Comparison of ENCODE assay signal across 20 mouse cellular contexts in genomic region chr19:60905477-60905876, GRCm38 (mm10).
"Had no signal": no experiment of that assay in that cellular context is flagged by ENCODE, and none has a peak within 500 bp of the region (broad histone marks: within the 10 kb centered on the region; RNA-seq: fewer than 3 reads in every experiment).

No protein-coding gene starts in this region.

- H3K4me3 ChIP-seq: megakaryocyte, embryonic 14.5 days; midbrain, embryonic 10.5 days; midbrain, embryonic 12.5 days; myocyte; neural tube, embryonic 13.5 days; neural tube, embryonic 15.5 days had no signal

- ATAC-seq: midbrain, embryonic 16.5 days had no signal

- H3K27ac ChIP-seq: midbrain, embryonic 10.5 days; midbrain, embryonic 12.5 days; neural tube, embryonic 13.5 days; neural tube, embryonic 15.5 days had no signal

- H3K4me1 ChIP-seq: midbrain, embryonic 10.5 days; midbrain, embryonic 12.5 days; neural tube, embryonic 13.5 days; neural tube, embryonic 15.5 days had no signal

- H3K9me3 ChIP-seq: midbrain, embryonic 10.5 days; midbrain, embryonic 12.5 days; neural tube, embryonic 13.5 days; neural tube, embryonic 15.5 days had no signal

- DNase-seq: lung, adult 18-20 months; lung, embryonic 14.5 days; lung, postnatal 10 days; lung, postnatal 4 days; midbrain, embryonic 14.5 days; retina, postnatal 1 day; right cerebral cortex, adult 18-20 months; right cerebral cortex, postnatal 25 days; right cerebral cortex, postnatal 4 days; spleen, adult 18-20 months; thymus, adult 18-20 months; thymus, postnatal 14 days; thymus, postnatal 36 days had no signal

- H3K27me3 ChIP-seq: megakaryocyte, embryonic 14.5 days; midbrain, embryonic 12.5 days; neural tube, embryonic 13.5 days; neural tube, embryonic 15.5 days had no signal

- H3K36me3 ChIP-seq: midbrain, embryonic 10.5 days; midbrain, embryonic 12.5 days; neural tube, embryonic 13.5 days; neural tube, embryonic 15.5 days had no signal

- H3K9ac ChIP-seq: lung, embryonic 14.5 days; midbrain, embryonic 12.5 days; neural tube, embryonic 13.5 days; neural tube, embryonic 15.5 days had no signal
